Mouse (Mus musculus) frontal cortex, postnatal 25 days (tissue): Measurements from ENCODE around the gene Zfp113.
A peak's percentile ranks its signal among the peaks of the same experiment; 100 is the strongest.

Source experiments
- DNase-seq, 2 experiments: peaks; one replicate each; pipeline ENCODE4 v3.0.0; 2022; ENCODE audit warnings: low spot score in 2 of 2

Zfp113 gene

GRCm38 (mm10) chr5:138155443-138155976 is at the start of gene Zfp113:
Gene Zfp113 (minus strand): TSS chr5:138155744.
- DNase-seq: peak; percentile 56 to 83

GRCm38 (mm10) chr5:138202086-138202485 is 46.5 kb upstream of the Zfp113 start:
- no peak for DNase-seq

GRCm38 (mm10) chr5:138199576-138199975 is 44.0 kb upstream of the Zfp113 start:
- DNase-seq: no peak

GRCm38 (mm10) chr5:138195463-138195862 is 39.9 kb upstream of the Zfp113 start:
- no peak for DNase-seq

- peak in 1 of 2 experiments; percentile 33 for DNase-seq
These were observed 39.3 kb upstream of the Zfp113 start for GRCm38 (mm10) chr5:138194755-138195345.

GRCm38 (mm10) chr5:138193771-138194727 is 38.5 kb upstream of the Zfp113 start, which contains the start of gene Mblac1:
Gene Mblac1 (plus strand): TSS chr5:138194314.
- DNase-seq: peak; percentile 73 to 86

- peak in 1 of 2 experiments; percentile 62 for DNase-seq
These were observed 32.2 kb upstream of the Zfp113 start for GRCm38 (mm10) chr5:138187661-138188306.

- peak; percentile 57 to 65 for DNase-seq
These were observed 31.6 kb upstream of the Zfp113 start, which contains the start of the genes Taf6 and Cnpy4 for GRCm38 (mm10) chr5:138186950-138187638. Gene Taf6 (minus strand): TSS chr5:138187451. Gene Cnpy4 (plus strand): TSS chr5:138187485.

- no peak for DNase-seq
These were observed 17.7 kb upstream of the Zfp113 start for GRCm38 (mm10) chr5:138173217-138173616.

- peak; percentile 94 to 97 for DNase-seq
These were observed 16.3 kb upstream of the Zfp113 start, which contains the start of the genes Ap4m1 and Mcm7 for GRCm38 (mm10) chr5:138171695-138172491. Gene Ap4m1 (plus strand): TSS chr5:138172002. Gene Mcm7 (minus strand): TSS chr5:138172422.

- peak; percentile 89 to 91 for DNase-seq
These were observed 15.5 kb upstream of the Zfp113 start for GRCm38 (mm10) chr5:138170936-138171561.

GRCm38 (mm10) chr5:138165594-138165993 is 10.1 kb upstream of the Zfp113 start:
- no peak for DNase-seq

GRCm38 (mm10) chr5:138163610-138164009 is 8.1 kb upstream of the Zfp113 start:
- no peak for DNase-seq

- DNase-seq: no peak
These were observed 7.5 kb upstream of the Zfp113 start for GRCm38 (mm10) chr5:138163046-138163445.

GRCm38 (mm10) chr5:138160842-138161665 is 5.5 kb upstream of the Zfp113 start, which contains the start of gene Cops6:
Gene Cops6 (plus strand): TSS chr5:138161071.
- DNase-seq: peak; percentile 88 to 91

- DNase-seq: no peak
These were observed 4.7 kb upstream of the Zfp113 start for GRCm38 (mm10) chr5:138160224-138160762.

- no peak for DNase-seq
These were observed 1.2 kb downstream of the Zfp113 start for GRCm38 (mm10) chr5:138154390-138154789.

- DNase-seq: no peak
These were observed 17.0 kb downstream of the Zfp113 start for GRCm38 (mm10) chr5:138138585-138138984.
